Mouse (Mus musculus): Measurements from ENCODE around the gene Grik3.

GRCm38 (mm10) chr4:125651676-125652246 lies 161.3 kb downstream of the Grik3 start:
- no peak for TF ChIP-seq CTCF (IDR thresholded peaks at IDR 0.05; ENCODE audit: low read depth)
- TF ChIP-seq EP300 (IDR thresholded peaks at IDR 0.05; ENCODE audit: low read depth) = no peak
